Mouse (Mus musculus) T-helper 1 cell (primary cell): ENCODE results near the gene Sik3.

Experiments used
- in situ Hi-C: fragments of 300-600 bp; cut with MboI, MseI; formaldehyde crosslinking; loops from one replicate; pipeline ENCODE4 v1.15.1; 2025; ENCODE audit warnings: high pct_unique_total_duplicates

The Sik3 gene

DNA sequence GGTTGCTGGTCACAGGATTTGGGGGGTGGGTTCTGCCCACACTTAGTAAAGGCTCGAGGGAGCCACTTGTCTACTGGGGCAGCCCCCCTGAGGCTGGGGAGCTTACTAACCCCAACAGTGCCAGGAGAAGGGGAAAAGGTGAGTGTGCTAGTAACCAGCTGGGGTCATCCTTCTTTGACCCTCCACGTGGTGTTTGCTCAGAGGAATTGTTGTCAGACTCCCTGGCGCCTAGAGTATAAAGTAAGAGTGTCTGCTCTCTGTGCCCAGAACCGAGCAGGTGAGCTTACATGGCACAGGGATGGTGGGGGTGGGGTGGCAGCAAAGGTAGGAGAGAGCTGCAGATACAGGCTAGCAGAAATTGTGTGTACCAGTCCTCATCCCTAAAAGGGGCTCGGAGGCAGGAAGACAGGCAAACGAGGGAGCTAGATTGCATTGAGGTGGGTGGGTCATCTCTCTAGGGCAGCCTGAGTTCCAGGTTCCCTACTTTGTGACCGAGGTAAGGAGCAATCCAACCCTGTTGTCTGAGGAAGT, 255.8 kb downstream of the Sik3 start, which contains the start of gene Apoa5:
TSS of gene Apoa5 (plus strand) at position 291 of the 531 bp plus-strand sequence.
- in situ Hi-C loops: loop anchor here (5.0 kb wide), 1 partner anchor 71 kb away; no protein-coding TSS in a partner anchor

DNA sequence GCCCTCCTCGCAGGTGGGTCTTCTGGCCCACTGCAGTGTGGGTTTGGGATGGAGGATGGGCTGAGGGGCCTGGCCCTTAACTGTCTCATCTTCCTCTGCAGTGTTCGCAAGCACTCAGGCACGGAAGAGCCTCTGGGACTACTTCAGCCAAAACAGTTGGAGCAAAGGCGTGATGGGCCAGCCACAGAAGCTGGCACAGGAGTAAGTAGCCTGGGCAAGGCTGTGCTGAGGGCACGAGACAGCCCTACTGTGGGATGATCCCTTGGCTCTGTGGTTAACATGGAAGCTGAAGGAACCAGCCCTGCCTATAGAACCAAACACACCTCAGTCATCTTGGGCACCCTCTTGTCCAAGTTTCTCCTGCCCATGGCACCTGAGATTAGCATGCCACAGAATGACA, 256.5 kb downstream of the Sik3 start:
- in situ Hi-C loops: loop anchor here (5.0 kb wide), 1 partner anchor 72 kb away; no protein-coding TSS in a partner anchor

DNA sequence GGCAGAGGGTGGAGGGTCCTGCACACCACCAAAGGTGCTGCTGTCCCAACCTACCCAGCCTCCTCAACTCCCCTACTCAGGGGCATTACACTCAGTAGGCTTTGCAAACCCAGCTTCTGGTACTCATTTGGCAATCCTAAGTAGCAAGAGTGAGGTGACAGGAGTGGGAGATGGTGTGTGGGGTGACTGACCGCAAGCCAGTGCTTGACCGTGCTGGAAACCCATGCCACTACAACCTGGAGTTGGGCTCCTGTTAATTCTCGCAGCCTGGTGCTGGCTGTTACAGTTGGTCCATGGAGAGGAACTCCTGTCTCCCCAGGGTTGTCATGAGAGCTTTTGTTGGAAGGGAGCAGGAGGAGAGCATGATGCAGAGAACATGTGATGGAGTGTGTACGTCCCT, 258.2 kb downstream of the Sik3 start:
- in situ Hi-C loops: no loop called here

DNA sequence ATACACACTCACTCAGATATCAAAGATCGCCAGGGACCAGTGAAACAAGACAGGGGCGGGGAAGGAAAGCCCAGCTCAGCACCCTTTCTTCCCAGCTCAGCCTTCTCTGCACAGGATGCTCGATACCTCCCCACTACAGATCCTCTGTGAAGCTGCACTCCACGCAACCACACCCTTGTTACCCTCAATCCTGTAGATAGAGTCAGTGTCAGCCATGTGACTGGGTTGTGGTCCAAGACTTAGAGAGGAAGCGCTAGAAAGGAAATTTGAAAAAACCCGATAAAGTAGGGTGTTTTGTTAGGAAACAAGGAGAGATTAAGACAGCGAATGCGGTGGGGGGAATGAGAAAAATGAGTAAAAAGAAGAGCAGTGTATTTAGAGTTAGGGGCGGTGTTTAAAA, 259.4 kb downstream of the Sik3 start:
- in situ Hi-C loops: no loop called here

DNA sequence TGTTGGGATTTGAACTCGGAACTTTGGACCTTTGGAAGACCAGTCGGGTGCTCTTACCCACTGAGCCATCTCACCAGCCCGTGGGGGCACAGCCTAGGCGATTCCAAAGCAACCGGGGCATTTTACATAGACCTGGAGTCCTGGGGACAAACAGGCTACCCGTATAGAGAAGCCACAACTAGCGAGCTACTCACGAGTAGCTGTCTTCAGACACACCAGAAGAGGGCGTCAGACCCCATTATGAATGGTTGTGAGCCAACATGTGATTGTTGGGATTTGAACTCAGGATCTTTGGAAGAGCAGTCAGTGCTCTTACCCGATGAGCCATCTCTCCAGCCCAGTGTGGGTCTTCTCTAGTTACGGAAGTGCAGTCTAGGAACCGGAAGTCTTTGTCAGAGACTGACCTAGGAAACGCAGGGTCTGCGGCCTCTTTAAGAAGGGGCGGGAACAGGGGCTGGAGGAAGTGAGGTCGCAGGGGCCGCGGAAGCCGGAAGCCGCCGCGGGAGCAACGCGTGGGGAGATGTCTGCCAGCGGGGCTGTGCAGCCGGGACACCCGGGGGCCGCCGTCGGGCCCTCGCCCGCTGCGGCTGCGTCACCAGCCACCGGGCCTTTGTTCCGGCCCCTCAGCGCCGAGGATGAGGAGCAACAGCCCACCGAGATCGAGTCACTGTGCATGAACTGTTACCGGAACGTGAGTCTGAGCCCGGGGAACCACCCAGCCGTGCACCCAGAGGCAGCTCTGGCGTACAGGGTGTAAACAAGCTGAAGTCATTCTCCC, 260.2 kb downstream of the Sik3 start, which contains the start of gene Zpr1:
TSS of gene Zpr1 (plus strand) at position 388 of the 778 bp plus-strand sequence.
- in situ Hi-C loops: no loop called here
